Mouse (Mus musculus) G1E (cell line): Measurements from ENCODE around the gene Hdac8.

ENCODE experiments used
- CTCF ChIP-seq: IDR thresholded peaks from 2 replicates; pipeline ENCODE4 v1.5.1; 2012; ENCODE audit warnings: low read depth, low read length, inconsistent platforms, mixed read lengths
- TAL1 ChIP-seq: conservative IDR thresholded peaks from 2 replicates; pipeline ENCODE4 v1.6.1; 2012; ENCODE audit warnings: low read depth, low read length, inconsistent platforms, mixed read lengths

- no peak for TF ChIP-seq TAL1
- no peak for TF ChIP-seq CTCF
Observed at GRCm38 (mm10) chrX:102341688-102342087, 163.5 kb downstream of the Hdac8 start.
